Mouse (Mus musculus): ENCODE data around the gene Ubald2. TPM values are rescaled to one million over a fixed set of nuclear protein-coding genes. Genes with fewer than 3 reads are reported as not detected.

The Ubald2 gene
- 119 and 147 TPM in 2 replicates for polyA plus RNA-seq (2012; rRNA removed)

DNA sequence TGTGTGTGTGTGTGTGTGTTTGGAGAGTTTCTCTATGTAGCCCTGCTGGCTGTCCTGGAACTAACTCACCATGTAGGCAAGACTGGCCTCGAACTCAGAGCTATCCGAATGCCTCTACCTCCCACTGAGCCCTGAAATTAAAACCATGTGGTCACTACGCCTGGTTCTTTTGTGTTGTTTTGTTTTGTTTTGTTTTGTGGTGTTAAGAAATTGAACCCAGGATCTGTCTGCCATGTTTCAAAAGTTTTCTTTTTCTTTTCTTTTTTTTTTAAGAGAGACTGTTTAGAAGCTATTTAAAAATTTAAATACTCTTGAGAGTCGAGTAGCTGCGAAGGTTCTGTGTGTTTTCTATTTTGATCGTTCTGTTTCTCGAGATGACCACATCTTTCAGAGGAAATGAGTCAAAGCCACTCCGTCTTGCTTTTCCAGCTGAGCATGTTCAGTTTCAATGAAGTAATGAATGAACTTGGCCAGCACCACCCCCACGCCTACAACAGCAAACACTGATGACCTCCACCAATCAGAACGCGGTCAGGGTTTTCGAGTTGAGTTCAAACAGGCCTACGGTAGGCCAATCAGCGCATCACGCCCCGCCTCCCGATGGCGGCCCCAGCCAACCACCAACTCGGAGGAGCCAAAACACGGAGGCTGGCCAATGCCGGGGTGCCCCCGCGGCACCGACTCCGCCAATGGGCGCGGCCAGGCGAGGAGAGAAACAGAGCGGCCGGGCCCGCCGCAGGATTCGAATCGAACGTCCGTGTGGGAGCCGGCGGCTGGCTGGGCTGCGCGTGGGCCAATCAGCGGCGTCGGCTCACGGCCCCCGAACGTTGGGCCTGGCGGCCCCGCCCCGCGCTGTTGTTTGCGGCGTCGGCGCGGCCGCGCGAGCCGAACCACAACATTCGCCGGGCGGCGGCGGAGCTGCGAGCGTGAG lies at the start of gene Ubald2:
Gene Ubald2 (plus strand): TSS at position 739 of the 931 bp plus-strand sequence.

DNA sequence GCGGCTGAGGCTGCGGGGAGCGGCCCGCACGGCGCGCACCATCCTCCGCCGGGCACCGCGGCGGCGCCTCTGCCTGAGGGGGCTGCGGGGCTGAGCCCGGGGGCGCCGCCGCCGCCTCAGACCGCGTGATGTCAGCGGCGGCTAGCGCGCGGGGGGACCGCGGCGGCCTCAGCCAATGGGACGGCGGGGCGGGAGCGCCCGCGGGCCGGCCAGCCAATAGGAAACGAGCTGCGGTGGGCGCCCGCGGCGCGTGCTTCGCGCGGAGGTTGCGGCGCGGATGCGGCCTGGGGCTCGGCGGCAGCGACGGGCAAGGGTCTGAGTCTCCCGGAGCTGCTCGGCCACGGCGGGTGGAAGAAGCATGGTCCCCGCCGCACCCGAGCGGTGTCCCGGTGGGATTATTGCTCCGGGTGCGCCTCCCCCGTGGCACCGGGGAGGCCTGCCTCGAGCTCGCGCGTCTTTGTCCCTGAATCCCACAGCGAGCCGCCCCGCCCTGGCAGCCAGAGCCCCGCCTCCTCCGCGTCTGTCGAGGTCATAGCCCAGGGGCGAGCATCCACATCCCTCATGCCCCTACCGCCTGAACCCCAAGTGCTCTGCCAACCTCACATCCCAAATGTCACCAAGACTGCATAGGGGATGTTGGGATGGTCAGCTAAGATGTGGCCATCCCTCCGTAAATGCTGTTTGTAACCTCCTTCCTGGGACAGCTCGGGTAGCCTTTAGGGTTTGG lies 20.8 kb upstream of the Ubald2 start, which contains the start of gene Rnf157:
Gene Rnf157 (minus strand): TSS at position 129 of the 727 bp plus-strand sequence.

DNA sequence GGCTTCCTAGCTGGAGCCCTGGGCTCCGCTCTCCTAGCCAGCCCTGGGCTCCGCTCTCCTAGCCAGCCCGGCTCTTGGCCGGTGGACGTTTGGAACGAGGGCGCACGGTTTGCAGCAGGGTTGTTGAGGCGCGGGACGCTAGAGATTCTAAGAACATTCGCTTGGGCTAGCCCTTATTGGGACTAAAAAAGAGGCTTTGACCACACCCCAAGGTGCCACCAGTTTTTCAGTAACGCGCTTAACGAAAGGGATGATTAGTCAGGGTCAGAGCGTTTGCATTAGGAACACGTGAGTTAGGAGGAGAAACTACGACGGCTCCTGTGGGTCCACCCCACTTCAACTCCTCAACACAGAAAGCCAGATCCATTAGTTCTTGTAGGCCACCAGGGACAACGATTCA lies 32.2 kb downstream of the Ubald2 start, which contains the start of gene Qrich2:
Gene Qrich2 (minus strand): TSS at position 101 of the 400 bp plus-strand sequence.

Other genes with a start within 250 kb of the Ubald2 start
- gene Ten1, start 235.2 kb upstream of the Ubald2 start, polyA plus RNA-seq (2012; rRNA removed): 57.2 and 60.7 TPM in 2 replicates
- gene Acox1, start 235.0 kb upstream of the Ubald2 start, polyA plus RNA-seq (2012; rRNA removed): 89.6 and 91.1 TPM in 2 replicates
- gene Evpl, start 196.0 kb upstream of the Ubald2 start, polyA plus RNA-seq (2012; rRNA removed): 0.95 and 1.3 TPM in 2 replicates
- 65.6 and 66.3 TPM in 2 replicates for gene Srp68, start 159.9 kb upstream of the Ubald2 start, polyA plus RNA-seq (2012; rRNA removed)
- 0.21 and 0.25 TPM in 2 replicates for gene Galr2, start 153.2 kb upstream of the Ubald2 start, polyA plus RNA-seq (2012; rRNA removed)
- 83.4 and 97.8 TPM in 2 replicates for gene Exoc7, start 126.9 kb upstream of the Ubald2 start, polyA plus RNA-seq (2012; rRNA removed)
- gene Foxj1, start 98.7 kb upstream of the Ubald2 start, polyA plus RNA-seq (2012; rRNA removed): 12.1 and 16.5 TPM in 2 replicates
- gene Rnf157, start 21.1 kb upstream of the Ubald2 start, polyA plus RNA-seq (2012; rRNA removed): 82.0 and 88.9 TPM in 2 replicates
- 0.10 and 0.29 TPM in 2 replicates for gene Qrich2, start 32.1 kb downstream of the Ubald2 start, polyA plus RNA-seq (2012; rRNA removed)
- 117 and 130 TPM in 2 replicates for gene Prpsap1, start 60.1 kb downstream of the Ubald2 start, polyA plus RNA-seq (2012; rRNA removed)
- 8.1 and 8.2 TPM in 2 replicates for gene Sphk1, start 96.8 kb downstream of the Ubald2 start, polyA plus RNA-seq (2012; rRNA removed)
- 64.5 and 67.0 TPM in 2 replicates for gene Ube2o, start 147.4 kb downstream of the Ubald2 start, polyA plus RNA-seq (2012; rRNA removed)
- 0.90 and 1.0 TPM in 2 replicates for gene Aanat, start 152.3 kb downstream of the Ubald2 start, polyA plus RNA-seq (2012; rRNA removed)
- gene Rhbdf2, start 192.9 kb downstream of the Ubald2 start, polyA plus RNA-seq (2012; rRNA removed): 1.8 and 2.3 TPM in 2 replicates
- 1.8 and 2.3 TPM in 2 replicates for gene Prcd, start 219.4 kb downstream of the Ubald2 start, polyA plus RNA-seq (2012; rRNA removed)
- 25.8 and 26.4 TPM in 2 replicates for gene Cygb, start 220.2 kb downstream of the Ubald2 start, polyA plus RNA-seq (2012; rRNA removed)

Data from central nervous system, embryonic 18 days (tissue).